Mouse (Mus musculus): ENCODE measurements at regions not wholly inside any gene's neighbourhood (a gene's known extent, or its start where the extent isn't known, plus 50 kb on each side); places are given as distances from the start of the nearest gene placed in this dataset.

GRCm38 (mm10) chr1:81718233-81718632, 514.7 kb upstream of the Gm9747 start:
- no peaks in the 10 kb centered on the region for H3K4me1 ChIP-seq (ENCODE audit: control insufficient read depth in 1 of 2, insufficient read depth in 2 of 2)
- no peaks in the 10 kb centered on the region for H3K79me2 ChIP-seq (replicated peaks; ENCODE audit: control insufficient read depth, extremely low read depth, insufficient read depth, poor library complexity, severe bottlenecking)
- no peak for DNase-seq (ENCODE audit: extremely low read depth)
- H3K4me3 ChIP-seq (replicated peaks in 1 of 3; ENCODE audit: low read depth in 2 of 3, low read length in 2 of 3, poor library complexity in 1 of 3) = no peak overlapping the region
- H3K36me3 ChIP-seq (replicated peaks in 1 of 2; ENCODE audit: control insufficient read depth in 1 of 2, insufficient read depth in 1 of 2, low read length in 1 of 2) = no peaks in the 10 kb centered on the region
- H3K9ac ChIP-seq (ENCODE audit: insufficient read depth, low read depth) = no peak overlapping the region
- no peaks in the 10 kb centered on the region for H3K27me3 ChIP-seq (replicated peaks)
- in situ Hi-C loops (cut with MboI; ENCODE audit: low pct_ligation_motif_present, low pct_unique_long_range_greater_than_20kb, low sequenced_read_pairs) = no loop called here
- H3K27ac ChIP-seq (ENCODE audit: insufficient read depth, low read depth) = no peak overlapping the region
- dilution Hi-C loops (cut with MboI; ENCODE audit: extremely low pct_ligation_motif_present, extremely low pct_unique_long_range_greater_than_20kb, low sequenced_read_pairs) = no loop called here
- TF ChIP-seq MAX (IDR thresholded peaks at IDR 0.05; ENCODE audit: low read length) (no peak), NRF1 (IDR thresholded peaks at IDR 0.05; ENCODE audit: low read depth, low read length) (no peak), JUN (IDR thresholded peaks at IDR 0.05; ENCODE audit: insufficient read depth, low read depth, low read length) (no peak), MXI1 (IDR thresholded peaks at IDR 0.05; ENCODE audit: low read depth, low read length) (no peak), GABPA (IDR thresholded peaks at IDR 0.05; ENCODE audit: insufficient replicate concordance, low read depth, low read length) (no peak), JUND (conservative IDR thresholded peaks at IDR 0.05; ENCODE audit: low read depth, low read length) (no peak), E2F4 (IDR thresholded peaks at IDR 0.05; ENCODE audit: insufficient replicate concordance, low read depth, low read length) (no peak), CHD2 (IDR thresholded peaks at IDR 0.05; ENCODE audit: low read length) (no peak), UBTF (IDR thresholded peaks at IDR 0.05; ENCODE audit: low read depth, low read length) (no peak), MAZ (IDR thresholded peaks at IDR 0.05; ENCODE audit: low read depth, low read length) (no peak)
- no peaks in the 10 kb centered on the region for H3K9me3 ChIP-seq (replicated peaks; ENCODE audit: low read length)
- no peak overlapping the region for H3K4me2 ChIP-seq (ENCODE audit: insufficient read depth, low read depth, poor library complexity, severe bottlenecking)

- Histone ChIP-seq H3K9ac (ENCODE audit: insufficient read depth, low read depth) (no peak overlapping the region), H3K9me3 (replicated peaks; ENCODE audit: low read length) (no peaks in the 10 kb centered on the region), H3K4me3 (replicated peaks in 1 of 3; ENCODE audit: low read depth in 2 of 3, low read length in 2 of 3, poor library complexity in 1 of 3) (no peak overlapping the region), H3K36me3 (replicated peaks in 1 of 2; ENCODE audit: control insufficient read depth in 1 of 2, insufficient read depth in 1 of 2, low read length in 1 of 2) (no peaks in the 10 kb centered on the region), H3K27me3 (replicated peaks) (no peaks in the 10 kb centered on the region), H3K4me2 (ENCODE audit: insufficient read depth, low read depth, poor library complexity, severe bottlenecking) (no peak overlapping the region), H3K4me1 (ENCODE audit: control insufficient read depth in 1 of 2, insufficient read depth in 2 of 2) (no peaks in the 10 kb centered on the region), H3K27ac (ENCODE audit: insufficient read depth, low read depth) (no peak overlapping the region), H3K79me2 (replicated peaks; ENCODE audit: control insufficient read depth, extremely low read depth, insufficient read depth, poor library complexity, severe bottlenecking) (no peaks in the 10 kb centered on the region)
- dilution Hi-C loops (cut with MboI; ENCODE audit: extremely low pct_ligation_motif_present, extremely low pct_unique_long_range_greater_than_20kb, low sequenced_read_pairs) (no loop called here), in situ Hi-C loops (cut with MboI; ENCODE audit: low pct_ligation_motif_present, low pct_unique_long_range_greater_than_20kb, low sequenced_read_pairs) (no loop called here)
- TF ChIP-seq UBTF (IDR thresholded peaks at IDR 0.05; ENCODE audit: low read depth, low read length) = no peak
- no peak for DNase-seq (ENCODE audit: extremely low read depth)
Observed at GRCm38 (mm10) chr1:81724859-81725258, 508.1 kb upstream of the Gm9747 start.

DNA sequence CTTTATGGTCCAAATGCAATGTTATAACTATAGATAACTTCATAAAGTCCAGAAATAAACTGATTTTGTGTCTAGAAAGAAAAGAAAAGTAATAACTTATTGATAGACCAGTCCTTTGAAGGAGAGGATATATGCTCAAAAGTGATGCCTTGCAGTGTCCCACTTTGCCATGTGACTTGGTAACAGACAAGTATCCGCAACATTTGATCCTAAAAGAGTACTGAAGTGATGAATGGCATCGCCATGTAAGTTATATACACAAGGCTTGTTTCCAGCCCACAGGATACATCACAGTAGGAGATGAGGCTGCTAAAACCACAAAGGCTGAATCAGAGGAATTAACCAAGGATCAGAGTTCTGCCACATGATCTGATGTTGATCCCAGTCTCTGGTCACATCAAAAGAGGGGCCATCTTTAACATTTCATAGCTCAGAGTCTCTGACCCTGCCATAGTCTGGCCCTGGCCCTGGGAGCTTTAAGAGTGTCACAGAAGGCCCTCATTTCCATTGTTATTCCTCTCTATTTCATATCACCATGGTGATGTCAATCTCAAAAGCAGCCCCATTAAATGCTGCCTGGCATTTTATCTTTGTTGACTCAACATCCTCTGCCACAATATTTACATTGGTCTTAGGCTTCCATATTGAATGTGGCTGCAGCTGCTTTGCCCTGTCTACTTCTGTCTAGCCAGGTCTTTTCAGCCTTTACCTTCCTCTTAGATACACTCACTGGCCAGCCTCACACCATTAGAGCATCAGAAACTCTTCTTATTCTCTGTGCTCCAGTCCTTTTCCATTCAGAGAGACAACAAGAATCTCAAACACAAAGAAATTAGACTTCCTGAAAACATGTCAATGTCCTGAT, 506.4 kb upstream of the Gm9747 start:
- Histone ChIP-seq H3K4me1 (ENCODE audit: control insufficient read depth in 1 of 2, insufficient read depth in 2 of 2) (no peaks in the 10 kb centered on the region), H3K27ac (ENCODE audit: insufficient read depth, low read depth) (no peak overlapping the region), H3K9ac (ENCODE audit: insufficient read depth, low read depth) (no peak overlapping the region), H3K4me3 (replicated peaks in 1 of 3; ENCODE audit: low read depth in 2 of 3, low read length in 2 of 3, poor library complexity in 1 of 3) (no peak overlapping the region), H3K36me3 (replicated peaks in 1 of 2; ENCODE audit: control insufficient read depth in 1 of 2, insufficient read depth in 1 of 2, low read length in 1 of 2) (no peaks in the 10 kb centered on the region), H3K79me2 (replicated peaks; ENCODE audit: control insufficient read depth, extremely low read depth, insufficient read depth, poor library complexity, severe bottlenecking) (no peaks in the 10 kb centered on the region), H3K4me2 (ENCODE audit: insufficient read depth, low read depth, poor library complexity, severe bottlenecking) (no peak overlapping the region), H3K27me3 (replicated peaks) (no peaks in the 10 kb centered on the region), H3K9me3 (replicated peaks; ENCODE audit: low read length) (no peaks in the 10 kb centered on the region)
- DNase-seq (ENCODE audit: extremely low read depth) = no peak
- in situ Hi-C loops (cut with MboI; ENCODE audit: low pct_ligation_motif_present, low pct_unique_long_range_greater_than_20kb, low sequenced_read_pairs) = no loop called here
- dilution Hi-C loops (cut with MboI; ENCODE audit: extremely low pct_ligation_motif_present, extremely low pct_unique_long_range_greater_than_20kb, low sequenced_read_pairs) = no loop called here
- TF ChIP-seq POLR2A (IDR thresholded peaks at IDR 0.05; ENCODE audit: low read depth, low read length) (no peak), CHD1 (IDR thresholded peaks at IDR 0.05; ENCODE audit: low read depth, low read length) (no peak)

Data from CH12.LX (cell line).